Mouse (Mus musculus) brain, adult 2 months (tissue): ENCODE data around the gene Ppt2.

Experiments used
- DNase-seq: peaks from one replicate; pipeline ENCODE4 v3.0.0; 2011; ENCODE audit warnings: low read depth, low spot score

Gene Ppt2

DNA sequence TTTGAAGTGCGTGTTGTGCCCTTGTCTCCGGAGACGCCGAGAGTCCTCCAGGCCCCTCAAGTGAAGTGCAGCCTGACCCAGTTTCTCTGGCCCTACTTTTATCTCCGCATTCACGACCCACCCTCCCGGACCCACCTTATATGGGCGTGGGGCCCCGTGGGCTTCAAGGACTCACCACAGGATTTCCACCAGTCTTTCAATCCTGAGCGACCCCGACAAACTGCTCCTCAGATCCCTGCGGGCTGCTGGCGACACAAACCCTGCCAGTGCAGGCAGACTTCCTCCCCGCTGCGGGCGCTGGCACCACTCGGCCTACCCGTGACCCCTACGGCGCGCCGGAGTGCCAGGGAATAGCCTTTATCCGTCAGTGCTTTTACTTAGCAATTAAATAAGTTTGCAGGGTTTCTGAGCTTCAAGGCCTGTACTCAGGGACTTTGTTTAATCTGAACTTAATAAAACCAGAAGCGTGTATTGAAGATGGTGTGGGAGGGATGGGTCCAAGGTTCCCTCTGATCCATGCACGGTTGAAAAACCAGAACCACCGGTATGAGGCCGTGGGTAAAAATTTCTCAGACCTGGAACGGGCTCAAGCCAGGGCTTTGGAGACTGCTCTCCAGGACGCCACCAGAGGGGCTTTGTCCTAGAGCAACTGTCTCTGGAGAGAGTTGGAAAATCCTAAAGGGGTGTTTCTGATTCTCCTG is at the start of gene Ppt2:
Gene Ppt2 (minus strand): TSS at position 568 of the 701 bp plus-strand sequence.
- peak; percentile 72 for DNase-seq

DNA sequence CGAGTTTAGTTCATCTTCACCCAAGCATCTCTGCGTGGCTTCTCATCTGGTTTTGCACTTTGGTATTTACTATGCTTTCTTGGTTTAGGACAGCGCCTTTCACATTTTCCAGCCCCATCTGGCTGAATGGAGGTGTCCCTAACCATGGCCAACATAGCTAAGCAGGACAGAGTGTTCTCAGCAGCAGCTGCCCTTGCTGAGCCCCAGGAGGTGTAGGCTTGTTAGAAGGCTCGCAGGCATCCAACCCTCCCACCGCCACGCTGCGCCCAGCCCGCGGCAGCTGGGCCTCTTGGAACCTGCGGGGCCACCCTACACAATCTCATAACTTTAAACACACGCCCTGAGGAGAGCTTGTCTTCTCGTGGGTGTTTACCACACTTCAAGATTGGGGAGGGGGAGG is 48.4 kb upstream of the Ppt2 start:
- DNase-seq, result no peak

DNA sequence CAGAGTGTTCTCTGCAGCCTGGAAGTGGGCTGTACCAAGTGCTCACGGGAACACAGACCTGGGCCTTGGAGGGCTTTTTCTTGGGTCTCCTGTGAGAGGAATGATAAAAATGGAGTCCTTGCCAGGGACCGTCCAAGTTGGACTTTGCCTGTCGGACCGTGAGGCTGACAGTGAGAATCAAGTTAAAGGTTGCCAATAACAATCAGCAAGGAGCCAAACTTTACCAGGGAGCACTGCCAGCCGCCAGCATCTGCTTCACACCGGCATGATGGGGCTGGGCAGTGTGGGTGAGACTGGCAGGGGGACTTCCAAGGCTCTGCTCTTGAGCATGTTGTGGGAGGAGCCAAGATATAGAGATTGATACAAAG is 47.8 kb upstream of the Ppt2 start:
- DNase-seq, result no peak

DNA sequence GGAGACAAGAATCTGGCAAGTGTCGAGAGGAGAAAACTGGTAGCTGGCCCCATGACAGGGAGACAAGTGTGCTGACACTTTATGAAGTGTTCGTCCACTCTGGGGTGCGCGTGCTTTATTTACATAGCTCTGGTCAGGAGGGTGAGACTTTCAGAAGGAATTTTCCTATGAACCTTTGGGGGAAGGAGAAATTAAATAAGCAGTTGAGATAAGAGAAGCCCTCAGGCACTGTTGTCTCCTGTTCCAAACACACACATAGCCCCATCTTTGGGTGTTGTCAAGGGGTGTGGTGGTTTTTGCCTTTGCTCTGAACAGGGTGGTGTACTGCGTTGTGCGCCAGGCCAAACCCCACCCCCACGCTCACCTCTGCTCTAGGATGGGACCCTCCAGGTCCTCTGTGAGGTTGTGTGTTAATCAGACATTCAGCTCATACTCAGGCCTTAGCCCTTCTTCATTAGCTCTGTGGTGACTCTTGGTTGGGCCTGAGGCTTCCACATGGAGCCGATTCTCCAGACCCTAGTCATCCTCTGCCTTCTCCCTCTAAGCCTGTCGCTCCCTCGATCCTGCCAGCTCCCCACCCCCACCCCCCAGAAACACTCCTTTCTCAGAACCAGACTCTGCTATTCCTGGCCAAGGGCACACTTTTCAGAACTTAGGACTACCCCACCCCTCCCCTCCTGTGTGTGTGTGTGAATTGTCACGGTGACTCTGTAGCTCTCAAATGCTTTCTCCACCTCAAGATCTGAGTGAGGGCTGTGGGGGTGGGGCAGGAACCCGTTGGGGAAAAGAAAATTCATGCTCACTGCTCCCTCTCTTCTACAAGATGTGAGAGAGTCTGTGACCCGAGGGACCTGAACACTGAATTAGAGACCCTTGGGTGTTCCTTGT is 47.1 kb upstream of the Ppt2 start:
- no peak for DNase-seq

DNA sequence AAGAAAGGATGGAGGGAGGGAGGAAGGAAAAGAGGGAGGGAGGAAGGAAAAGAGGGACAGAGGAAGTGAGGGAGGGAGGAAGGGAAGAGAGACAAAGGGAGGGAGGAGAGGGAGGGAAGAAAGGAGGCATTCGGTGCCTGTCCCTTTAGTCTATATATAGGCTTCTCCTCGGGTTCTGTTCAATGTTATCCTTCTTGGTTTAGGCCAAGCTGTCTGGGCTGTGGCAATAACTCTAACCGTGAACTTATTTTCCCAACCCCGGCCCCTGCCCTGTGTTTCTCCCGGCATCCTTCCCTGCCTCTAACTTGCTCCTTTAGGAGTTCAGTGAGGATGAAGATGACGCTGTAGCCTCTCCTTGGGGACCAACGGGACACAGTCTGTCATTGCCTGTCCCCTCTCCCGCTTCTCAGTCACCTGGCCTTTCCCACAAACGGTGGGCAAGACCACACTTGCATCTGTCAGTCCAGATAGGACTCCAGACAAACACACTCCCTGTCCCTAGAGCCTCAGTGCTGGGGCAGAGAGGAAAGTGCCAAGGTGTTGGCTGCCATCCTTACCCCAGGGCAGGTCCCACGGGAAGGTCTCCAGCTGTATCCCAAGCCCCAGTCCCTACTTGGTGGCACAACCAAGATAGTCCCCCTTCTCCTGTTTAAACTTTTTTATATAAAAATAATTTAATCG is 46.4 kb upstream of the Ppt2 start:
- no peak for DNase-seq

DNA sequence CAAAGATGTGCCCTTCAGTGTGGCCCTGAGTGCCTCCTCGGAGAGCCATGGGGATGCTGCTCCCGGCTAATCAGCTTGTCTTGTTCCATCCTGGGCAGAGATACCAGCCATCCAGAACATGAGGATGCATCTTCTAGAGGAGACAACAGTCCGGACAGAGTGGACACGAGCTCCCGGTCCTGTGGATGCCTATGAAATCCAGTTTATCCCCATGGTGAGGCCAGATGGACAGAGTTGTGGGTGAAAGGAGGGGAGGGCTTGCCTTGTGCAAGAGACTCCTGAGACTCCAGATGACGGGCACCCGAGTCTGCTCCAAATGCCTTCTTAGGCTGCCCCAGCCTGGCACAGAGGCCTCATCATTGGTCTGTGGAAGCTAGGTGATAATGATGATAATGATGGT is 44.8 kb upstream of the Ppt2 start:
- DNase-seq, result no peak

DNA sequence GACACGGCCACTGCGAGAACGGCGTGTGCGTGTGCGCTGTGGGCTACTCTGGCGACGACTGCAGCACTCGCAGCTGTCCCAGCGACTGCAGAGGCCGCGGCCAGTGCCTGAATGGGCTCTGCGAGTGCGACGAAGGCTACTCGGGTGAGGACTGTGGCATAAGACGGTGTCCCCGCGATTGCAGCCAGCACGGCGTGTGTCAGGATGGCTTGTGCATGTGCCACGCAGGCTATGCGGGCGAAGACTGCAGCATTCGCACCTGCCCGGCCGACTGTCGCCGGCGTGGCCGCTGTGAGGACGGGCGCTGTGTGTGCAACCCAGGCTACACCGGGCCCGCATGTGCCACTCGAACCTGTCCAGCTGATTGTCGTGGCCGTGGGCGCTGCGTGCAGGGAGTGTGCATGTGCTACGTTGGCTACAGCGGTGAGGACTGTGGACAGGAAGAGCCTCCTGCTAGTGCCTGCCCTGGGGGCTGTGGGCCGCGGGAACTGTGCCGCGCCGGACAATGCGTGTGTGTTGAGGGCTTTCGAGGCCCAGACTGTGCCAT is 44.0 kb upstream of the Ppt2 start:
- no peak for DNase-seq

DNA sequence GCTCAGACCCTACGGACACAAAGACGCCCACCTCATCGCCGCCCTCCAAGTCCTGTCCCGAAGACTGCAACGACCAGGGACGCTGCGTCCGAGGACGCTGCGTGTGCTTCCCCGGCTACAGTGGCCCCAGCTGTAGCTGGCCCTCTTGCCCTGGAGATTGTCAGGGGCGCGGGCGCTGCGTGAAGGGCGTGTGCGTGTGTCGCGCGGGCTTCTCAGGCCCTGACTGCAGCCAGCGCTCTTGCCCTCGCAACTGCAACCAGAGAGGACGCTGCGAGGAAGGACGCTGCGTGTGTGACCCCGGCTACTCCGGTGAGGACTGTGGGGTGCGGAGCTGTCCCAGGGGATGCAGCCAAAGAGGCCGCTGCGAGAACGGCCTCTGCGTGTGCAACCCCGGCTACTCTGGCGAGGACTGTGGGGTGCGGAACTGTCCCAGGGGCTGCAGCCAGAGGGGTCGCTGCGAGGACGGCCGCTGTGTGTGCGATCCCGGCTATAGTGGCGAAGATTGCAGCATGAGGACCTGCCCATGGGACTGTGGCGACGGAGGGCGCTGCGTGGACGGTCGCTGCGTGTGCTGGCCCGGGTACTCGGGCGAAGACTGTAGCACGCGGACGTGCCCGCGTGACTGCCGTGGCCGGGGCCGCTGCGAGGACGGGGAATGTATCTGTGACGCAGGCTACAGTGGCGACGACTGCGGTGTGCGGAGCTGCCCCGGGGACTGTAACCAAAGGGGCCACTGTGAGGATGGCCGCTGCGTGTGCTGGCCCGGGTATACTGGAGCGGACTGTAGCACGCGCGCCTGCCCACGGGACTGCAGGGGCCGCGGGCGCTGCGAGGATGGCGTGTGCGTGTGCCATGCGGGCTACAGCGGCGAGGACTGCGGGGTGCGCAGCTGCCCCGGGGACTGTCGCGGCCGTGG is 43.1 kb upstream of the Ppt2 start:
- DNase-seq, result no peak

DNA sequence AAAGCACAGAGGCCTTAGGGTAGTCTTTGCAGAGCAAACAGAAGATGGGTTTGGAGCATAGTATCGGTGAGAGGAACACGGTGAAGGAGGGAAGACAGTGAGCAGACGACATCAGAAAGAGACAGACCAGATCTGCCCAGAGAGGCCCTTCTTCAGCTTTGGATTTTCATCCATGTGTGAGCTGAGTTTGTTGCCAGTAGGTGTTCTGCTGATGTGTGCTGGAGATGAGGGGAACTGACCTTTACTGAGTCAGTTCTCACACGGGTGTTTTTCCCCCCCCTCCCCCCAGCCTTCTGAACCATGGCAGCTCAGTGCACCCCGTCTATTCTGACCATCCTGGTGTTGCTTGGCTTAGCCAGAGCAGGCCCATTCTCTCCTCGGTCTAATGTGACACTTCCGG is 41.9 kb upstream of the Ppt2 start, which contains the start of gene Tnxb:
Gene Tnxb (plus strand): TSS at position 301 of the 400 bp plus-strand sequence.
- no peak for DNase-seq

DNA sequence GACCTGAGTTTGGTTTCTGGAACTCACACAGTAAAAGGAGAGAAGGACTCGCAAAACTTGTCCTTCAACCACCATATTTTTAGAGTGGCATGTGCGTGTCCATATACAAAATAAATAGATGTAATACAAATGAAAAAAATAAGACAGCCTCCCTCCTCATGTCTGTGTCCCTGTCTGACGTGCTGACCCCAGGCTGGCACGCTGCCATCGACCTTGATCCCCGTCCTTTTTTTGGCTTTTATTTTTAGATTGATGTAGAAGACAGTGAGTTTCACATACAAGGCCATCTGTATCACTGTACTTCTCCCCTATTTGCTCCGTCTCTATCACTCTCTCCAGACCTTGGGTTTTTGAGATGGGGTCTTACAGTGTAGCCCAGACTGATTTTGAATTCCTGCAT is 36.2 kb upstream of the Ppt2 start:
- DNase-seq, result no peak

DNA sequence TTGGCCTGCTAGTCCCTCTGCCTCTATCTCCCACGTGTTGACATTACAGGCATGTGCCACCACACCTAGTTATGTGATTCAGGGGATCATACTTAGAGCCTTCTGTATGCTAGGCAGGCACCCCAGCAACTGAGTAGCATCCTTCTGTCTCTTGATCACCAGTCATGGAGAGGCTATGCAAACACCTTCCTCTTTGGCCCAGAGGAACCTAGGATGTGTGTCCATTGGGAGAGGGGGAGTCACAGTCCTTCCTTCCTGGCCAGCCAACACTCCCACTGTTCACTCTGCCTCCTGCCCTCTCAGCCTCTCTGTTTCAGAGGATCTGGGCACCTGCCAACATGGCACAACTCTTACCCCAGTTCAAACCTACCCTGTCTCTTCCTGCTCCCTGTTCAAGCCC is 35.2 kb upstream of the Ppt2 start:
- DNase-seq, result no peak

DNA sequence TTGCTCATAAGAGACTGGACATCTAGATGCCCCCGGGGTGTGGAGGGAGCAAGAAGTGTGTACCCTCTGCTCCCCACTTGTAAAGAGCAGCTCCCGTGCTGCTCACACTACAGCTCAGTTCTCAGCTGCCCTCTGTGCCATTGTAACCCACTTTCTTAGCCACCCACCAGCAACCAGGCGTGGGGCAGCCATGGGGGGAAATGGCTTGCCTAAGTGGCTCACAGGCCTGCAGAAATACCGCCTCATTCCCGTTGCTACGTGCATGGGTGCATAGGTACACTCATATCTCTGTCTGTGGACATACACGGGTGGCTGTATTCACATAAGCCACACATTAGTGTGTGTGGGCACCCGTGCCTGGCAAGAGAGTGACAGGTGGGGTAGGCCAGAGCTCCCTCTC is 34.7 kb upstream of the Ppt2 start:
- DNase-seq, result no peak

DNA sequence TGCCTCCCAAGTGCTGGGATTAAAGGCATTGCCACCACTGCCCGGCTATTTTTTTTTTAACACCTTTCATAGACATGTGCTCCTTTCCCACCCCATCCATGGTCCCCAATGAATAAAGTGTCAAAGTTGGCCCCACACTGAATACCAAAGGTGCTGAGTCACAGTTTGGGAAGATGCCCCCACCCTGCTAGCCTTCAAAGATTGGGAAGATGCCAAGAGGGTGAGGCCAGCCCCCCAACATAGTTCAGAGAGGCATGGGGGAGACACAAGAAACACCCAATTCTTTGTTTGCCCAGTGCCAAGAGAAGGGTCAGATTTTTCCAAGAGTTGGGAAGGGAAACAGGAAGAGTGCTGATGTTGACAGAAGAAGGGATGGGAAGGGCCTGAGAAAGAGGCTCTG is 34.2 kb upstream of the Ppt2 start:
- DNase-seq, result no peak

DNA sequence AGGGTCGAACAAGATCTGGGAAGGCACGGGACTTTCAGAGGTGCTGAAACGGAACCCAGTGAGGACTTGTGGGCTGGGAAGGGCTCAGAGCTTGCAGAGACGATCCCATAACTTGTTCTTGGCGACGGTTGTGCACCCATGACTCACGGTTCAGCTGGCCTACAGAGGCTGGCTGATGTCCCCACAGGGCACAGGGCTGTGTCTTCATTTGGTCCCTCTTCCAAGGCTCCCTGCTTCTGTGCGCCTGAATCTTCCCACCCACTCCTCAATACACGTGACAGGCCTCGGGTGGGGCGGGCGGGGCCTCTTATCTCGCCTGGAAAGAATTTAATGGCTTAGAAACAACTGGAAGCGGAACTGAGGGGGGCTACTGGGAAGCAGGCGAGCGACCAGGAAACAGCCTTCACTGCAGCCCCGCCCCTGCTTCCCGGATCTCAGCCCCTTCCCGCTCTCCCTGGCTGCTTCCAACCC is 32.8 kb upstream of the Ppt2 start:
- no peak for DNase-seq

DNA sequence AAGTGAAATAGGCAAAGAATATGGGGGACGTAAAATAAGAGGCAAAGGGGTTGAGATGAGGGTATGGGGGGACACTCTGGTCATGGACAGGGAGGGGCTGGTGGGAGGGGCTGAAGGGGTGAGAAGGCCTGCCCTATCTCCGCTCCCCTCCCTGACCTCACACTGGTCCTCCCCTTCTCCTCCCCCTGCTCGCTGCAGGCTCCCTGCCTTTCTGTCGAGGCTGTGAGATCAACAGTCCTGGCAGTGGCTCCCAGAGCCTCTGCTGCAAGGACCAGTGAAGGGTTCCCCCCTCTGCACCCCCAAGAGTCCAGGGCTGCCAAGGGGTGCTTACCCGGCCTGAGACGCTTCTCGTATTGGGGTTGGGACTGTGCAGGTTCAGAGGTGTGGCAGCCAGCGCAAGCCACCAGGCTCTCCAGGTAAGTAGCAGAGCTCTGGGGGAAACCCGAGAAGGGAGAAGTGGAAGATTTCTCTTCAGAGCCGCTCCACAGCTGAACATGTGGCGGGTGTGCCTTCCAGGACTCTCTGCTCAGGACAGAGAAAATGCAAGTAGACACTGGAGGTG is 32.0 kb upstream of the Ppt2 start:
- no peak for DNase-seq

DNA sequence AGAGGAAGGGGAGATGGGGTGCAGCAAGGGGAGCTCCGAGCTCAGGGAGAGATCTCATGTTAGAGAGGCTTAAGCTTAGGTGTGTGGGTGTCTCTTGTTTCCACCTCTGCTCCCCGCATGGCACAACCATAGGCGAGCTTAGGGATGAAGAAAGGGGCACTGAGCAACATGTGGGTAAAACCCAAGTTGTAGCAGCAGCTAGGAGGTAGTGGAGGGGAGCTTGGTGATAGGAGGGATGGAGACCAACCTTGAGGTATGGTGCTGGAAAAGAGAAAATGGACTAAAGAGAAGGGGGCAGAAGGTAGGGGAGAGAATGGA is 31.5 kb upstream of the Ppt2 start:
- no peak for DNase-seq

DNA sequence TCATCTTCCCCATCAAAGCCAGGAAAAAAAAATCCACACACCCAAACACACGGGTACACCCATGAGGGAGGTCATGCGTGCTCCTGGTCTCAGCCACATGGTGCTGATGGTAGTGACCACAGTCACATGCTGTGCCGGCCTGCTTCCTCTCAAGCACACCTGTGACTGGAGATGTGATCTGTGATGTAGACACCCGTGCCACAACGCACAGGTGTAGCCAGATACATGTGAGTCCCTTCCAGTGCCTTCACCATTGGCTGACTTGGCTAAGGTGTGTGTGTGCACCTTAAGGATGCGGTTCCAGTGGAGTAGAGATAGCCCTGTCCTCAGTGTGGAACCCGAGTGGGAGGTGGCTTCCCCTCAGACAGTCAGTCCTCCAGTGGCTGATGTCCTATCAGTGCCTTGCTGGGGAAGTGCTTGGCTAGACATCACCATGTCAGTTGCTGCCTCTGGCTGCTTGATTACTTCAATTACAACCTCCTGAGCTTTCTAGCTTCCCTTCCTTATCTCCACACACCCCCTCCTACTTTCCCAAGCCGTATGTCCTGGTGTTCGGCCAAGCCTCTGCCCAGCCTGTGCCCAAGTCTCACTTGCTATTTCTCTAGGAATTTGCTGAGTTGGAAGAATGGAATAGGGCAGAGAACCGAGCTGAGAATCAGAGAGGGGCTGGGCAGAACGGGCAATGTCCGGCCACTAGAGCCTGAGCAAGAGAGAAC is 31.0 kb upstream of the Ppt2 start:
- DNase-seq, result no peak

DNA sequence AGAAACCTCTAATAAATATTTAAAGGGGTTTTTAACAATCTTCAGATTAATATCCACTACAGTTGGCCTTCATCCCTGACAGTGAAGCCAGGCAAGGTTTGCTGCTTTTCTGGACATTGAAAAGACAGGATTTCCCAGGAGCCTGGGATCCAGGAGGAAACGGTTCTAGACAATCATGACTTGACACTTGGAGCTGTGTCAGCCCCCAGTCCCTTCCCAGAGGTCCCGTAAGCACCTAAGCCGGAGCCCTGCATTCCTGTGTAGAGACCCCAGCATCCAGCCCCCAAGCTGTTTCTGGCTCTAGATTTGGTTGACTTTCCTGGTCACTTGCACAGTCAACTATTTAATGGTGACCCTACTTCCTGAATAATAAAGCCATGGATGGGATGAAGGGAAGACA is 30.3 kb upstream of the Ppt2 start:
- DNase-seq, result no peak

DNA sequence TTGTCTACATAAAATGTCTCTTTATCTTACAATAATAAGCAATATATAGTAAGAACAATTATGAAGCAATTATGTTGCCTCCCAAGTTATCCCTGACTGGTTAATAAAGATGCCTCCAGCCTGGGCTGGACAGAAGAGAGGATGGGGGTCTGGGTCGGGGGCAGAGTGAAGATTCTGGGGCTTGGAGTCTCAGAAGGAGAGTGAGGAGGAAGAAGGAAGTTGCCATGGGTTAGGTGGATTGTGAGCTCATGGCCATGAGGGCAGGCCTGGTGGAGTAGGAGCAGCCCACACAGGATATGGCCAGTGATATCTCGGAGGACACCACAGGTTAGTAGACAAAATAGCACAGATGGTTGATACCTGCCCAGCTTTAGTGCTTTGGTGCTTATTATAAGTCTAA is 29.8 kb upstream of the Ppt2 start:
- DNase-seq, result no peak

DNA sequence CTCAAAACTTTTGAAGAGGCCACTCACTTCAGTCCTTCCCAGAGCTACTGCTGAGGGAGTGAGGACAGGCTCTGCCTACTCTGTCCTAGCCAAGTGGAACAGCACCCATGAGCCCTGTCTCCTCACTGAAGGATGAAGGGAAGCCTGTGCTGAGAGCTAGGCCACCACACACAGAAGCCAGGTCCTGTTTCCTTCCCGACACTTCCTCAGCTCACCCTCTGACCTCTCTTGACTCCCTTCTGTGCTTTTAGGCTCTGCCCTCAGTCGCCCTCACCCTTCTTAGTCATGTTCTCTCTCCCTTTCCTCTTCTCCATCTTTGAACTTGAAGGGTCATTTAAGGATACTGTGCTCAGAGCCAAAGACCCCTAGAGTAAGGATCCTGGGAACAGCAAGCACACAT is 29.0 kb upstream of the Ppt2 start:
- no peak for DNase-seq
